Mouse (Mus musculus) lung, embryonic 14.5 days (tissue): ENCODE data around the gene Kbtbd3. TPM values are rescaled to one million over a fixed set of nuclear protein-coding genes. Genes with fewer than 3 reads are reported as not detected.
A peak's percentile ranks its signal among the peaks of the same experiment; 100 is the strongest.

Source experiments
- ATAC-seq: fragments of 200-750 bp; cut with Nextera tagmentation; 2 replicates; pipeline ENCODE4 v1.8.0; 2017; ENCODE audit warnings: mild to moderate bottlenecking, moderate TSS enrichment, moderate library complexity; ENCODE audit not compliant: insufficient read depth
- DNase-seq: peaks from one replicate; pipeline ENCODE4 v3.0.0-alpha.2; 2015
- H3K27ac ChIP-seq: fragments of 300-500 bp; sonication (generic); 2 replicates; pipeline ENCODE4 v1.5.1; 2014; ENCODE audit warnings: low read depth, mild to moderate bottlenecking, moderate library complexity
- H3K27me3 ChIP-seq: fragments of 300-500 bp; sonication (generic); 2 replicates; pipeline ENCODE4 v1.6.1; 2014; ENCODE audit warnings: low read length, control low read depth; ENCODE audit not compliant: insufficient read depth
- H3K36me3 ChIP-seq: fragments of 300-500 bp; sonication (generic); 2 replicates; pipeline ENCODE4 v1.6.1; 2014; ENCODE audit warnings: control low read depth; ENCODE audit not compliant: insufficient read depth
- H3K4me1 ChIP-seq: fragments of 300-500 bp; sonication (generic); 2 replicates; pipeline ENCODE4 v1.6.1; 2014; ENCODE audit warnings: antibody characterized with exemption, control low read depth; ENCODE audit not compliant: insufficient read depth
- H3K4me2 ChIP-seq: fragments of 300-500 bp; sonication (generic); 2 replicates; pipeline ENCODE4 v1.6.1; 2014; ENCODE audit warnings: mild to moderate bottlenecking
- H3K4me3 ChIP-seq: fragments of 300-500 bp; sonication (generic); 2 replicates; pipeline ENCODE4 v1.5.1; 2014; ENCODE audit warnings: low read depth, low read length
- H3K9ac ChIP-seq: fragments of 300-500 bp; sonication (generic); 2 replicates; pipeline ENCODE4 v1.6.1; 2014
- H3K9me3 ChIP-seq: fragments of 300-500 bp; sonication (generic); 2 replicates; pipeline ENCODE4 v1.6.1; 2016; ENCODE audit warnings: low read depth, low read length, control low read depth
- CTCF ChIP-seq: IDR thresholded peaks from 2 replicates; pipeline ENCODE4 v1.5.1; 2016; ENCODE audit warnings: antibody characterized with exemption, low read depth
- WGBS: fragments of 180-500 bp; shearing (Covaris S2); extraction: QIAGEN DNeasy Blood & Tissue Kit; methylation state at CpG from one replicate; pipeline ENCODE4 v1.1.7; 2014; 5-methylcytosine and 5-hydroxymethylcytosine counted together
- polyA plus RNA-seq: library from polyadenylated mRNA; unstranded; fragments of >200 nt; fragmentation: Nextera tagmentation; extraction: Ambion mirVana; gene quantifications from 2 replicates; pipeline ENCODE4 v1.2.1, GENCODE M21; 2014

Kbtbd3 gene
- polyA plus RNA-seq, 1 experiment from 2014 or later = 5.7 TPM

- ATAC-seq (peak; percentile 63), DNase-seq (peak; percentile 46)
- TF ChIP-seq CTCF = no peak
- Histone ChIP-seq H3K36me3 (no peaks in the 10 kb centered on the region), H3K27ac (peak overlapping the region; percentile 92), H3K4me3 (peak overlapping the region; percentile 72), H3K27me3 (no peaks in the 10 kb centered on the region), H3K9me3 (no peaks in the 10 kb centered on the region), H3K4me1 (peaks cover 4% of the 10 kb centered on the region; the same call in 1 of the 2 replicates), H3K9ac (peak overlapping the region; percentile 69), H3K4me2 (peak overlapping the region; percentile 76)
- under 1% methylated on average over 36 of the region's 36 CpGs for WGBS
Observed at GRCm38 (mm10) chr9:4308628-4309350, 844 bp upstream of the Kbtbd3 start.

DNA sequence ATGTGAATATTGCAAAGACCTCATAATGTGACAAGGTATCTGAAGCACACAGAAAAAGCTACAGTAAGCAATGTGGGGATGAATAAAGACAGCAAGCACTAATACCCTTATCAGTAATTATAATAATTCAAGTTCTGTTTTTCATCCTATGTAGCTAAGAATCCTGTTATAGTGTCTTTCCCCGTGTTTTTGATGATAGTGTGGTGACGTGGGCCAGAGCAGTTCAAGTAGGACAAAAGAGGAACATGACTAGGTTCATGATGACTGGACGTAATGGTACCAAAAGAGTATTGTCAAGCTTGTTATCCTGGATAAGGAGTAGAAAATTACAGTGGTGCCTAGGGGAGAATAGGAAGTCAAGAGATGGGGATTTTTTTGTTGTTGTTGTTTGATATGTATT, 1.1 kb downstream of the Kbtbd3 start:
- no peak for TF ChIP-seq CTCF
- DNase-seq (no peak), ATAC-seq (no peak)
- peaks cover 4% of the 10 kb centered on the region; the same call in 1 of the 2 replicates for H3K4me1 ChIP-seq
- peak overlapping the region; percentile 72 for H3K4me3 ChIP-seq
- H3K9ac ChIP-seq = peak overlapping the region; percentile 71
- peak overlapping the region; percentile 92; the same call in 1 of the 2 replicates for H3K27ac ChIP-seq
- peak overlapping the region; percentile 62 for H3K4me2 ChIP-seq
- no peaks in the 10 kb centered on the region for H3K9me3 ChIP-seq
- WGBS = 61% methylated on average over 3 of the region's 3 CpGs
- H3K27me3 ChIP-seq = no peaks in the 10 kb centered on the region
- no peaks in the 10 kb centered on the region for H3K36me3 ChIP-seq

- H3K27me3 ChIP-seq = no peaks in the 10 kb centered on the region
- ATAC-seq = no peak
- peaks cover 4% of the 10 kb centered on the region; the same call in 1 of the 2 replicates for H3K4me1 ChIP-seq
- no peak overlapping the region for H3K27ac ChIP-seq
- no peak overlapping the region for H3K4me3 ChIP-seq
- no peak overlapping the region for H3K4me2 ChIP-seq
- H3K9ac ChIP-seq = no peak overlapping the region
- H3K9me3 ChIP-seq = no peaks in the 10 kb centered on the region
- H3K36me3 ChIP-seq = no peaks in the 10 kb centered on the region
- WGBS = 75% methylated on average over 3 of the region's 3 CpGs
- TF ChIP-seq CTCF = no peak
- no peak for DNase-seq
Observed at GRCm38 (mm10) chr9:4311162-4311561, 1.5 kb downstream of the Kbtbd3 start.

GRCm38 (mm10) chr9:4313946-4314345, 4.3 kb downstream of the Kbtbd3 start:
- Histone ChIP-seq H3K36me3 (no peaks in the 10 kb centered on the region), H3K4me2 (no peak overlapping the region), H3K9ac (no peak overlapping the region), H3K4me3 (no peak overlapping the region), H3K9me3 (no peaks in the 10 kb centered on the region), H3K27ac (no peak overlapping the region), H3K4me1 (no peaks in the 10 kb centered on the region), H3K27me3 (no peaks in the 10 kb centered on the region)
- ATAC-seq = no peak
- TF ChIP-seq CTCF = no peak
- DNase-seq = no peak
- 77% methylated on average over 4 of the region's 4 CpGs for WGBS

DNA sequence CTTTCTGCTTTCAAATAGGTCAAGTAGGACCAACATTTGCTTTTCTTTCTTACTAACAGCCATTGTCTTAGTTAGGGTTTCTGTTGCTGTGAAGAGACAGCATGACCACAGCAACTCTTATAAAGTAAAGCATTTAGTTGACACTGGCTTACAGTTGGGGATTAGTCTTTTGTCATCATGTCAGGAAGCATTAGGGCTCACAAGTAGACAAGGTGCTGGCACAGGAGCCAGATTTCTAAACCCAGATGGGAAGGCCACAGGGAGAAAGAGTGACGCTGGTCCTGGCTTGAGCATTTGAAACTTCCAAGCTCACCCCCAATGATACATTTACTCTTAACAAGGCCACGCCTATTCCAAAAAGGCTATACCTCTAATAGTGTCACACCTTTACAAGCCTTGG, 6.1 kb downstream of the Kbtbd3 start:
- TF ChIP-seq CTCF = no peak
- no peaks in the 10 kb centered on the region for H3K36me3 ChIP-seq
- H3K9ac ChIP-seq = no peak overlapping the region
- no peaks in the 10 kb centered on the region for H3K4me1 ChIP-seq
- 82% methylated on average over 2 of the region's 2 CpGs for WGBS
- H3K27me3 ChIP-seq = no peaks in the 10 kb centered on the region
- no peaks in the 10 kb centered on the region for H3K9me3 ChIP-seq
- no peak overlapping the region for H3K4me3 ChIP-seq
- no peak for DNase-seq
- no peak overlapping the region for H3K27ac ChIP-seq
- no peak for ATAC-seq
- H3K4me2 ChIP-seq = no peak overlapping the region

DNA sequence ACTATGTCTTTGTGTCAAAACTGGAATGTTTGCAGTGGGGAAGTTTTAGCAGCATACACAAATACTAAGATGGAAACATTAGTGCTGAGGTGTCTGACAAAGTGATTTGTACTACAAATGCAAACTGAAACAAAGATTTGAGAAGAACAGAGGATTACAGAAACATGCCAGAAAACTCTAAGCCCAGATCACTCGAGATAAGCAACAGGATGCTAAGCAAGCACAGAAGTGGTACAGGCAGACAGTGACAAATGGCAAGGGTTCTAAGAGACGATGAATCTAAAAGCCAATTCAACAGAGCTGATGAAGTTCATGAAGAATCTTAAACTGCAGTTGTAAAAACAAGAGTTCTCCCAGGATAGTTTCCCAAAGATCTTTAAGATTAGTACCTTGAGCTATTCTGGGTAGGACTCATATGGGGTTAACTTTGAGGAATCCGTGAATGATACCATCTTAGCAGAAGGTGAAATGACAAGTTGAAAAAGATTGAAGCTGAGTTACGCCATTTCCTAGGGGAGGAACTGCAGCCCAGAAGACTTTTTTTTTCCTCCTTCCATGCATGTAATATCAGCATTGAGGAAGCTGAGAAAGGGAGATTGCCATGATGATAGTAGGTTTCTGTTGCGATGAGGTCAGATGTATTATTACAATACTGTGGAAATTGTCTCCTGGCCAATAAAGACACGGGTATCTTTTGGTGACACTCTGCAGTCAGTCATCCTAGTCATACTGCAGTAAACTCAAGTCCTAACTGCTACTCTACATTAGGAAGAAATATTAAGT, 9.5 kb downstream of the Kbtbd3 start:
- ATAC-seq (no peak), DNase-seq (no peak)
- H3K4me2 ChIP-seq = no peak overlapping the region
- no peaks in the 10 kb centered on the region for H3K4me1 ChIP-seq
- no peak overlapping the region for H3K4me3 ChIP-seq
- H3K27ac ChIP-seq = no peak overlapping the region
- H3K9ac ChIP-seq = no peak overlapping the region
- TF ChIP-seq CTCF = no peak
- no peaks in the 10 kb centered on the region for H3K9me3 ChIP-seq
- no peaks in the 10 kb centered on the region for H3K27me3 ChIP-seq
- H3K36me3 ChIP-seq = no peaks in the 10 kb centered on the region
- 71% methylated on average over 6 of the region's 6 CpGs for WGBS

- no peaks in the 10 kb centered on the region for H3K4me1 ChIP-seq
- no peak overlapping the region for H3K4me3 ChIP-seq
- no peak for ATAC-seq
- no peak overlapping the region for H3K27ac ChIP-seq
- 82% methylated on average over 1 of the region's 1 CpGs for WGBS
- no peaks in the 10 kb centered on the region for H3K9me3 ChIP-seq
- no peak for DNase-seq
- no peaks in the 10 kb centered on the region for H3K27me3 ChIP-seq
- no peaks in the 10 kb centered on the region for H3K36me3 ChIP-seq
- TF ChIP-seq CTCF = no peak
- no peak overlapping the region for H3K4me2 ChIP-seq
- no peak overlapping the region for H3K9ac ChIP-seq
Observed at GRCm38 (mm10) chr9:4353163-4353562, 43.5 kb downstream of the Kbtbd3 start.
